In the genomic region with DNA sequence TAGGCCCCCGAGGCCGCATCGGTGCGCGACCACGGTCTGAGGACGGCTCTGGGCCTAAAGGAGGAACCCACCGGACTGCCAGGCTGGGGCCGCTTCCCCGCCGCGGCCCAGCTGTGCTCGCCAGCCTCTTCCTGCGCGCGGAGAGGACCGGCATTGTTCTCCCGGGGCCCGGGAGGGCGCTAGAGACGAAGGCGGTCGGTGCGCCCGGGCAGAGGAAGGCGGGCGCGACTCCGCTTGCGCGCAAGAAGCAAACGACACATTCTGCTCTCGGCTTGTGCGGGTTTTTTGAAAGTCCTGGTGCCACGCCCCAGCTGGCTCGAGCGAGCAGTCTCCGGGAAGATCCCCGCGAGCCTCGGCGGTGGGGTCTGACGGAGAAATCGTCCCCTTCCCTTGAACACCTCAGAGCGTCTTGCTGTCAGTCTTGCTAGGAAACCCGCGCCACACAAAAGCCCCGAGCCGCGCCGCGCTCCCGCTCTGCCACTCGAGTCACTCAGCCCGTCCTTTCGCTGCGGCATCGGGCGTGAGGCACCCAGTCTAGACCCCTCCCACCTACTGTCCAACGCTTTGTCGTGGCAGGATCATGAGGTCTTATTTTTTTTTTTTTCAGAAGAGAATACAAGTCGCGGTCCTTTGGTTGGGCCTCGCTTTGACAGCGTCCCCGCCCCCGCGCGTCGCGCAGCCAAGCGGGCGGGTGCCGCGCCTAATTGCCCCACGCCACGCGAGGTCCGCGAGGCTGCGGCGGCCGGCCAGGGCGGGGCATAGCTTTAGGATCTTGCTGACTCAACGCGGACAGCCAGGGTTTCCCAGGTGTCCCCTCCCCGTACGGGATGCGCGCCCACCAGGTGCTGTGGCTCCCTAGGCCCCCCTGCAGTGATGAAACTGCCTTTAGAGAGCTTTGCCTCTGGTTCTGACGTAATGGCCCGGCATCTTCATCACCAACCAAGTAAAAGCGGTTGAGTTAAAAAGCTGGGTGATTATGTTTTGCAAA, we compare ENCODE assay signal across 8 mouse cellular contexts. TPM values are rescaled to one million over a fixed set of nuclear protein-coding genes. Genes with fewer than 3 reads are reported as not detected.
DNase-seq lines count a peak whose midpoint lies in the region; ATAC-seq lines count a peak whose summit lies in the region.

A gene (minus strand): TSS at position 497 of the 988 bp plus-strand sequence.

- WGBS in intestine, embryonic 14.5 days: under 1% methylated on average over 93 of the region's 93 CpGs
- WGBS in limb, embryonic 11.5 days: under 1% methylated on average over 93 of the region's 93 CpGs
- under 1% methylated on average over 91 of the region's 93 CpGs for WGBS in midbrain, embryonic 12.5 days

- ATAC-seq in intestine, embryonic 14.5 days (replicated peaks; ENCODE audit: low FRiP score, low TSS enrichment, low read depth): peak; percentile 63; the same call in 1 of the 2 replicates
- ATAC-seq in limb, embryonic 11.5 days (ENCODE audit: insufficient number of reproducible peaks, low FRiP score, low TSS enrichment, low read depth): peak; percentile 53; the same call in 1 of the 2 replicates
- peak; percentile 54 for ATAC-seq in midbrain, embryonic 12.5 days (ENCODE audit: low FRiP score, low read depth)

- H3K9ac ChIP-seq in intestine, embryonic 14.5 days (ENCODE audit: low read length): peak within 1 kb of the TSS; percentile 96
- H3K9ac ChIP-seq in limb, embryonic 11.5 days (ENCODE audit: low read length): peak within 1 kb of the TSS; percentile 90
- H3K9ac ChIP-seq in midbrain, embryonic 12.5 days (replicated peaks): peak within 1 kb of the TSS; percentile 98

- peaks cover 12% of the 10 kb centered on the region for H3K36me3 ChIP-seq in intestine, embryonic 14.5 days (ENCODE audit: control insufficient read depth, insufficient read depth, low read length)
- H3K36me3 ChIP-seq in limb, embryonic 11.5 days (ENCODE audit: control insufficient read depth, insufficient read depth, low read length): peaks cover under 1% of the 10 kb centered on the region; the same call in 1 of the 2 replicates
- H3K36me3 ChIP-seq in midbrain, embryonic 12.5 days: peaks cover 7% of the 10 kb centered on the region

- peak within 1 kb of the TSS; percentile 98 for H3K4me2 ChIP-seq in intestine, embryonic 14.5 days (ENCODE audit: low read length)
- H3K4me2 ChIP-seq in limb, embryonic 11.5 days (ENCODE audit: low read depth, severe bottlenecking): peak within 1 kb of the TSS; percentile 97
- H3K4me2 ChIP-seq in midbrain, embryonic 12.5 days (replicated peaks): peak within 1 kb of the TSS; percentile 99

- DNase-seq in ovary, adult 18-20 months (ENCODE audit: low spot score): peak; percentile 61
- DNase-seq in ovary, postnatal 36 days (ENCODE audit: low spot score): no peak
- peak; percentile 81 for DNase-seq in embryo, embryonic 11 days
- peak in 1 of 2 experiments; percentile 60 for DNase-seq in gastrocnemius, postnatal 36 days
- DNase-seq in intestine, embryonic 14.5 days (ENCODE audit: low spot score): peak; percentile 88
- peak; percentile 75 for DNase-seq in limb, embryonic 11.5 days (ENCODE audit: low spot score)
- peak; percentile 45 to 56 for DNase-seq in spleen, adult 18-20 months

- peaks cover 25% of the 10 kb centered on the region for H3K4me1 ChIP-seq in intestine, embryonic 14.5 days (replicated peaks; ENCODE audit: control insufficient read depth, insufficient read depth, low read length)
- H3K4me1 ChIP-seq in limb, embryonic 11.5 days (ENCODE audit: control insufficient read depth, insufficient read depth, low read length): peaks cover 21% of the 10 kb centered on the region
- peaks cover 32% of the 10 kb centered on the region for H3K4me1 ChIP-seq in midbrain, embryonic 12.5 days

- peak within 1 kb of the TSS; percentile 98 for H3K27ac ChIP-seq in intestine, embryonic 14.5 days (ENCODE audit: low read depth)
- peak within 1 kb of the TSS; percentile 96 for H3K27ac ChIP-seq in limb, embryonic 11.5 days (replicated peaks; ENCODE audit: low read depth, low read length)
- peak within 1 kb of the TSS; percentile 99 for H3K27ac ChIP-seq in midbrain, embryonic 12.5 days (replicated peaks)

- intact Hi-C loops in gastrocnemius, postnatal 36 days (cut with DNase I): loop anchor here (10.0 kb wide), 1 partner anchor 229 kb away; no protein-coding TSS in a partner anchor

- no peaks in the 10 kb centered on the region for H3K9me3 ChIP-seq in intestine, embryonic 14.5 days (ENCODE audit: control insufficient read depth, low read length)
- no peaks in the 10 kb centered on the region for H3K9me3 ChIP-seq in limb, embryonic 11.5 days (ENCODE audit: control insufficient read depth, low read length)
- H3K9me3 ChIP-seq in midbrain, embryonic 12.5 days: no peaks in the 10 kb centered on the region

- H3K27me3 ChIP-seq in intestine, embryonic 14.5 days (replicated peaks; ENCODE audit: control insufficient read depth, insufficient read depth, low read length): no peaks in the 10 kb centered on the region
- H3K27me3 ChIP-seq in limb, embryonic 11.5 days (ENCODE audit: control insufficient read depth, insufficient read depth, low read length): no peaks in the 10 kb centered on the region
- no peaks in the 10 kb centered on the region for H3K27me3 ChIP-seq in midbrain, embryonic 12.5 days

- peak within 1 kb of the TSS; percentile 95 for H3K4me3 ChIP-seq in intestine, embryonic 14.5 days (ENCODE audit: low read depth, low read length)
- peak within 1 kb of the TSS; percentile 93 for H3K4me3 ChIP-seq in limb, embryonic 11.5 days (ENCODE audit: low read depth, low read length)
- H3K4me3 ChIP-seq in midbrain, embryonic 12.5 days: peak within 1 kb of the TSS; percentile 93

RNA-seq across cellular contexts. Expression of the gene that starts here (rescaled TPM):
- total RNA-seq in gastrocnemius, postnatal 36 days (2021): 10 to 100 TPM; 35.9 to 37.7 TPM
- 64.2 and 69.6 TPM in 2 replicates for polyA plus RNA-seq in intestine, embryonic 14.5 days (2014; fragmentation: Nextera tagmentation; extraction: Ambion mirVana)
- polyA plus RNA-seq in limb, embryonic 11.5 days (2014; fragmentation: Nextera tagmentation; extraction: Ambion mirVana): 69.4 and 72.2 TPM in 2 replicates
- 90.0 and 94.7 TPM in 2 replicates for polyA plus RNA-seq in midbrain, embryonic 12.5 days (2016; fragmentation: Nextera tagmentation; extraction: Ambion mirVana)
